Mouse (Mus musculus): Measurements from ENCODE around the gene Srsf5.
"Not testable (repeated sequence)": the region's sequence is repeated elsewhere in the genome, so short reads cannot be mapped to it uniquely, and the experiment has no call there.

Srsf5 gene

GRCm38 (mm10) chr12:80945996-80946355 lies 672 bp downstream of the Srsf5 start:
- peak; percentile 95 for ATAC-seq (ENCODE audit: insufficient number of reproducible peaks, low FRiP score, low TSS enrichment)

GRCm38 (mm10) chr12:80948202-80948601 lies 2.9 kb downstream of the Srsf5 start:
- ATAC-seq (ENCODE audit: insufficient number of reproducible peaks, low FRiP score, low TSS enrichment): no peak

GRCm38 (mm10) chr12:80949603-80950002 lies 4.3 kb downstream of the Srsf5 start:
- ATAC-seq (ENCODE audit: insufficient number of reproducible peaks, low FRiP score, low TSS enrichment): not testable (repeated sequence)

GRCm38 (mm10) chr12:80951640-80952219 lies 6.4 kb downstream of the Srsf5 start:
- no peak for ATAC-seq (ENCODE audit: insufficient number of reproducible peaks, low FRiP score, low TSS enrichment)

GRCm38 (mm10) chr12:80952526-80952925 lies 7.2 kb downstream of the Srsf5 start:
- ATAC-seq (ENCODE audit: insufficient number of reproducible peaks, low FRiP score, low TSS enrichment): no peak

GRCm38 (mm10) chr12:80956039-80956438 lies 10.7 kb downstream of the Srsf5 start:
- no peak for ATAC-seq (ENCODE audit: insufficient number of reproducible peaks, low FRiP score, low TSS enrichment)

- ATAC-seq (ENCODE audit: insufficient number of reproducible peaks, low FRiP score, low TSS enrichment): no peak
Observed at GRCm38 (mm10) chr12:80957961-80958360, 12.7 kb downstream of the Srsf5 start.

GRCm38 (mm10) chr12:80962566-80962965 lies 17.3 kb downstream of the Srsf5 start:
- no peak for ATAC-seq (ENCODE audit: insufficient number of reproducible peaks, low FRiP score, low TSS enrichment)

GRCm38 (mm10) chr12:80966059-80966838 lies 20.9 kb downstream of the Srsf5 start:
- no peak for ATAC-seq (ENCODE audit: insufficient number of reproducible peaks, low FRiP score, low TSS enrichment)

GRCm38 (mm10) chr12:80967918-80968317 lies 22.6 kb downstream of the Srsf5 start:
- no peak for ATAC-seq (ENCODE audit: insufficient number of reproducible peaks, low FRiP score, low TSS enrichment)

GRCm38 (mm10) chr12:80968605-80969004 lies 23.3 kb downstream of the Srsf5 start, which contains the start of gene Slc10a1:
TSS of gene Slc10a1 (minus strand) at chr12:80968705.
- no peak for ATAC-seq (ENCODE audit: insufficient number of reproducible peaks, low FRiP score, low TSS enrichment)

GRCm38 (mm10) chr12:80970181-80970705 lies 24.9 kb downstream of the Srsf5 start:
- no peak for ATAC-seq (ENCODE audit: insufficient number of reproducible peaks, low FRiP score, low TSS enrichment)

GRCm38 (mm10) chr12:80971756-80972155 lies 26.5 kb downstream of the Srsf5 start:
- no peak for ATAC-seq (ENCODE audit: insufficient number of reproducible peaks, low FRiP score, low TSS enrichment)

- ATAC-seq (ENCODE audit: insufficient number of reproducible peaks, low FRiP score, low TSS enrichment): no peak
Observed at GRCm38 (mm10) chr12:80975939-80976671, 30.8 kb downstream of the Srsf5 start.

- ATAC-seq (ENCODE audit: insufficient number of reproducible peaks, low FRiP score, low TSS enrichment): peak; percentile 36; the same call in 1 of the 2 replicates
Observed at GRCm38 (mm10) chr12:80982326-80982725, 37.0 kb downstream of the Srsf5 start.

- no peak for ATAC-seq (ENCODE audit: insufficient number of reproducible peaks, low FRiP score, low TSS enrichment)
Observed at GRCm38 (mm10) chr12:80983695-80984094, 38.4 kb downstream of the Srsf5 start.

- ATAC-seq (ENCODE audit: insufficient number of reproducible peaks, low FRiP score, low TSS enrichment): no peak
Observed at GRCm38 (mm10) chr12:80986628-80987027, 41.3 kb downstream of the Srsf5 start.

- no peak for ATAC-seq (ENCODE audit: insufficient number of reproducible peaks, low FRiP score, low TSS enrichment)
Observed at GRCm38 (mm10) chr12:80988286-80988685, 43.0 kb downstream of the Srsf5 start.

GRCm38 (mm10) chr12:80990901-80991445 lies 45.7 kb downstream of the Srsf5 start:
- ATAC-seq (ENCODE audit: insufficient number of reproducible peaks, low FRiP score, low TSS enrichment): no peak

GRCm38 (mm10) chr12:80991806-80992205 lies 46.5 kb downstream of the Srsf5 start:
- ATAC-seq (ENCODE audit: insufficient number of reproducible peaks, low FRiP score, low TSS enrichment): no peak
